Mouse (Mus musculus) gastrocnemius, postnatal 14 days (tissue): ENCODE measurements around the gene Radil. TPM values are rescaled to one million over a fixed set of nuclear protein-coding genes. Genes with fewer than 3 reads are reported as not detected.

Source experiments
- DNase-seq: peaks from one replicate; pipeline ENCODE4 v3.0.0; 2021; ENCODE audit warnings: mixed read lengths
- intact Hi-C: fragments of 180-260 bp; cut with DNase I; formaldehyde crosslinking; loops from one replicate; pipeline ENCODE4 v1.15.1; 2025; ENCODE audit warnings: low total_unique reads
- long read RNA-seq, 2 experiments: library from polyadenylated mRNA; stranded (forward); transcript quantifications; one replicate each; pipeline ENCODE4 v2.0.0; 2021
- total RNA-seq, 2 experiments: library from RNA; stranded (reverse); gene quantifications; 2 replicates each; pipeline ENCODE4 v1.2.3; 2021

The Radil gene
- total RNA-seq, result 1 to 10 TPM; 2.3 to 2.4 TPM
- long read RNA-seq, experiment 1, partial matches to known transcripts, result 0 of 2 reads
- long read RNA-seq, experiment 1, other reads (novel, unspliced or antisense), result 0 of 2 reads
- long read RNA-seq, experiment 2, transcript Radil-201 (15 exons, 3,700 nt), result major isoform, 5 of 7 reads
- long read RNA-seq, experiment 2, partial matches to known transcripts, result 2 of 7 reads
- long read RNA-seq, experiment 2, other reads (novel, unspliced or antisense), result 0 of 7 reads

DNA sequence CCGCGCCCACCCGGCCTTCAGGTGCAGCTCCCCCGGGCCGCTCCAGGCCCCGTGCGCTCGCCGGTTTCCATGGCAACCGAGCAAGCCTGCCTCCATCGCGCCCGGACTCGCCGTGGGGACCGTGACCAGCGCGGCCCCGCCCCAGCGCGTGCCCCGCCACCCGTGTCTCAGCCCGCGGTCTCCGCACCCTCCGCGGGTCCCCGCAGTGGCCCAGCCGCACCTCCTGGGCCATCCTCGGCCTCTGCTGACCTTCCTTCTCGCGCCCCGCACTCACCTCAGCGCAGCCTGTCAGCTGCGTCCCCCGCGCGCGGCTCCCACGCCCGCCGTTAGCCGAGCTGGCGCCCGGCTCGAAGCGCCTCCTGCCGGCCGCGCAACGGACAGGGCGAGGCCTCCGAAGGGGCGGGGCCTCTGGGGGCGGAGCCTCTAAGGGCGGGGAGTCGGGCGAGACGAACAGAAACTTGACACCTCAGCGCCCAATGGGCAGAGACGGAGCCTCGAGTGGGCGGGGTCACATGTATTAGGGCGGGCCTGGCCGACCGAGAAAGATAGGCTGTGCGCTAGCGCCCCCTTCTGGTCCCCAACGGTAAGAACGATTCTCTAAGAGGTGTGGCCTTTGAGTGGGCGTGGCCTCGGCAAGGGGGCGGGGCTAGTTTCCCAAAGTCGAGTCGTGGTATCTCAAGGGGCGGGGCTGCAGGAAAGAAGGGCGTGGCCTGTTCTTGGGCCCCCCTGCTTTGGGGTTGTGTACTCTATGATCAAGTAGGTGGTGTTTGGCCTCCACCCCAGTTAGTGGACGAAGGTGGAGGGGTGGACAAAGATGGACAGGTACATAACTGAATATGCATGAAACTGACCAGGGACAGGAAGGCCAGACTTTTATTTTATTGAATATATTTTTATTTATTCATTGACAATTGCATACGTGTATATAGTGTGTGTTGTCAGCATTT is at the start of gene Radil:
Gene Radil, minus strand, starts transcription at position 393 of the 947 bp plus-strand sequence.
- intact Hi-C loops, result no loop called here
- peak; percentile 98 for DNase-seq

DNA sequence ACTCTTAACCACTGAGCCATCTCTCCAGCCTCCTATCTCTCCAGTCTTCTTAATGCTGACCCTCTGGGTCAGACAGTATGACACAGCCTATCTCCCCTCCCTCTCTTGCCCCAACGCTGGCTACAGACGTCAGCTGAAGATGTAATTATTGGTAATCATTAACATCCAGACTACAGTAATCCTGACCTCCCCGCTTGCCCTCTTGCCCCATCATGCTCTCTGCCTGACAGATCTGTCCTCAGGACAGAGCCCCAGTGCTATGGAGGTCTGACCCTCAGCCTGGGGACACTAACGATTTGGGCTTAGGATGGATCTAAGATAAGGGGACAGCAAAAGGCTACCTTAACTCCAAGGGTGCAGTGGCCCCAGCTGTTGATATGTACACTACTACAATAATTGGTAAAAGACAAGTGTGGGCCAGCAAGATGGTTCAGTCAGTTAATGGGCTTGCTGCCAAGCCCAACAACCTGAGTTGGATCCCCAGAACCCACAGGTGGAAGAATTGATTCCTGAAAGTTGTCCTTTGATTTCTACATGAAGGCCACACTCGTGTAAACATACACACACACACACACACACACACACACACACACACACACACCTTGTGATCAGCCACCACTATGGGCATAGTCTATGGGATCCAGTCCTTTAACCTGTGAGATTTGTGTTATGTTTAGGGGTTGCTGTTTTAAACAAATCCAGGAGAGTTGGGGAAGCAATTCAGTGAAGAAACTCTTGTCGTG is 46.9 kb upstream of the Radil start:
- intact Hi-C loops, result no loop called here
- DNase-seq, result no peak

DNA sequence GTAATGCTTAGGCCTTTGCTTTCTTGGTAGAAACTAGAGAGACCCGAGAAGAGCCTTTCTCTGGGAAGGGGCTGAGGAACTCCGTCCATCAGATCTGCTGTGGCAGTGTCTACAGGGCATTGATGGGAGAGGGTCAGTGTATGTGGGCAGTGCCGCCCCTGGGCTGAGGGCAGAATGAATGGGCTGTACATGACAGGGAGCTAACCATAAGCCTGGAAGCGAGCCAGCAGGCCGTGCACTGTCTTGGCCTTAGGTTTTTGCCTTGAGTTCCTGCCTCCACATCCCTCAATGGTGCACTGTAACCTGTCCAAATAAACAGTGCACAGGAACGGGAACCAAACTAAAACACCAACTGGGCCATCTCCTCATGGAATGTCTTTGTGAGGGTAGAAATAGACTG is 45.8 kb upstream of the Radil start:
- DNase-seq, result no peak
- intact Hi-C loops, result no loop called here

DNA sequence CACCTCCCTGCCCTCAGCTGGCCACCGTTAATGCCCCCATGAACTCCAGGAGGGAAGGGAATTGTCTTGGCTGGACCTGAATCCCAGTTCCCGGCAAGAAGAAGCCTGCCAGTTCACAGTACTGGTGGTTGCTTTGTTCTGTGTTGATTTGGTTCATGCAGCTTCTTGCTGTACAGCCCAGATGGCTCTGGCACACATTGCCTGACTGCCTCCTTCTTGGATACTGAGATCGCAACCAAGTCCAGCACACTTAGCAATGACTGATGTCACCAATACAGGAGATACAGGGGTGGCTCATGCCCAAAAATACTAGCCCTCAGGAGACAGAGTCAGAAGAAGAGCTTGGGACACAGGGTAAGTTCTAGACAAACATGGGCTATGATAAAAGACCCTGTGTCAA is 44.8 kb upstream of the Radil start:
- DNase-seq, result no peak
- intact Hi-C loops, result no loop called here

DNA sequence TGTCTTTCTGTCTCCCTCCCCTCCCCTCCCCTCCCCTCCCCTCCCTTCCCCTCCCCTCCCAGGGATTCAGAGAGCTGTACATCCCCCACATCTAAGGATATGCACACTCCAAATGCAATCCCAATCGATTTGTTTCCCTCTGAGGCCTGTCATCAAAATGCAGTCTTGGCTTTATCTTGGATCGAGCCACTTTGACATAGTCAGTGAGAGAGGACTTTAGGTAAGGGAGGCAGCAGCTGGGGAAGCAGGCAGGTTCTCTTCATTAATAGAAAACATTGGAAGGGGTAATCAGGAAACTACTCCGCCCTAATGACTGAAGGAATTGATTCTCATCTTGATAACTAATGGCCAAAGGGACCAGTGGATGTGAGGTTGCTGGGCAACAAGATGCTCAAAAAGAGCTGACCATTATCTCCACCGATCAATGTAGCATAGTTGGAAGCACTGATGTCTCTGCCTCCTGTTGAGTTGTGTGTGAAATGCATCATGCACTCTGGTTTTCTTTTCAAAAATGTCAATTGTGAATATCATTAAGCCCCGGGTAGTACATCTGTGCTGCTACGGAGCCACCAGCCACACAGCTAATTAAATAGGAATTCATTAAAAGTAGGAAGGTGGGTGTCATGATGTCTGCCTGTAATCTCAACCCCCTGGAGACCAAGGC is 40.2 kb upstream of the Radil start:
- no peak for DNase-seq
- intact Hi-C loops, result no loop called here

DNA sequence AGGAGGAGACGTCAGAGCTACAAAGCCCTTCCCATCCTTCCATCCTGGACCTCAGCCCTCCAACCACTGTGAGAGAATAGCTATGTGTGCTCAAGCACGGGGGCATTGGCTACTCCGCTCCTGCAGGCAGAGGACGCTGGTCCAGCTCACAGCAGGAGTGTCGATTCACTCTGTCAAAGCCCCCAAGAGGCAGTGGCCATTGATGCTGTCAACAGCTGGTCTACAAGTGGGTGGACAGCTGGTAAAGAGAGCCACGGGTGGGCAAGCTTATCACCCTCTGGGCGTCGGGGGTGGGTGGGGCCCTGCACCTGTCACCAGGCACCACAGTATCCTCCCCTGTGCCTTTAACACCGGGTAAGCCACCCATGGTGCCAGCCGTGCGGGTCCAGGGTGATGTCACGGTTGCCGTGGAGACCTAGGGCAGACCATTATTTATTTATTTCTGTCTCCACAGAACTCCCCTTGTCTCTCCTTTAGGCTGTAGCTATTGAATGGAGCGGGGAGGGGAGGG is 32.8 kb upstream of the Radil start:
- intact Hi-C loops, result loop anchor here (5.0 kb wide), 1 partner anchor 134 kb away; no protein-coding TSS in a partner anchor
- peak; percentile 10 for DNase-seq

DNA sequence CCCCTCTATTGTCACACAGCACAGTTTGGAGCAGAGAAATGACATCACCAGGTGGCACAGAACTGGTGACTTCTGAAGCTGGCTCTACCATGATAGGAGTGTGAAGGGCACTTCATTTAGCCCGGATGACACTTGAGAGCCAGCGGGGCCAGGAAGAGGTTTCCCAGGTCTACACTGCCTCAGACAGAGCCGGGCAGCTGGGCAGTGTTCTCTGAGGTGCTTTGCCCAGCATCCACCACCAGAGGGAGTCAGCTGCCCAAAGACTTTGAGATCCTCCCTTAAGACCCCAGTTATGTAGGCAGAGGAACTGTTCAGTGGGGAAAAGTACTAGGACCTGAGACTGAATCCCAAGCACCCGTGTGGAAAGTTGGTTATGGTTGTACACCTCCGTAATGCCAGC is 30.6 kb upstream of the Radil start:
- peak; percentile 43 for DNase-seq
- intact Hi-C loops, result loop anchor here (5.0 kb wide), 1 partner anchor 136 kb away; no protein-coding TSS in a partner anchor

DNA sequence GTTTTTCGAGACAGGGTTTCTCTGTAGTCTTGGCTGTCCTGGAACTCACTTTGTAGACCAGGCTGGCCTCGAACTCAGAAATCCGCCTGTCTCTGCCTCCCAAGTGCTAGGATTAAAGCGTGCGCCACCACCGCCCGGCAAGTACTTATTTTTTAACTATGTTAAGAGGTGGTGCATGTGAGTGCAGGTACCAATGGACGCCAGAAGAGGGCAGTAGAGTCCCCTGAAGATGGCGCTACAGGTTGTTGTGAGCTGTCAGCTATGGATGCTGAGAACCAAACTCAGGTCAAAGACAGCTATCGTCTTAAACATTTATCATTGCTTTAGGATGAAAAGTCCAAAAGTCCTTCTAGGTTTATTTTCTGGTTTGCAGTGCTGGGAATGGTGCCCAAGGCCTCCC is 27.3 kb upstream of the Radil start:
- DNase-seq, result no peak
- intact Hi-C loops, result loop anchor here (5.0 kb wide), 1 partner anchor 39 kb away; no protein-coding TSS in a partner anchor

DNA sequence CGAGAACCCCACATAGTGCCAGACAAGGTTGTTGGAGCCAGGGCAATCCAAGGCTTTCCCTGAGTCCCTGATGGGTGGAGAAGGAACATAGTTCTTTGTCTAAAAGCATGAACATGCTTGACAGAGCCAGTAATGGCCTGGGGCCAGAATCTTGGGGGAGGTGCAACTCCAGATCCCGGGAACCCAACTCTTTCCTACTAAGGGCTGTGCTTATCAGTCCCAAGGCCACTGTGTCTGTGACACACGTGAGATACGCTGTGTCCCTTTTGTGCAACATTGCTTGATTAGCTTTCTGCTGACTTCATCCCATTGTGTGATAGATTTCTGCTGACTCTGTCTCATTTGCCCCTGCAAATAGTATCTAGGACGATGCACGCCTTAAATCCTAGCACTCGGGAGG is 25.9 kb upstream of the Radil start:
- intact Hi-C loops, result loop anchor here (5.0 kb wide), 1 partner anchor 40 kb away; no protein-coding TSS in a partner anchor
- peak; percentile 28 for DNase-seq

DNA sequence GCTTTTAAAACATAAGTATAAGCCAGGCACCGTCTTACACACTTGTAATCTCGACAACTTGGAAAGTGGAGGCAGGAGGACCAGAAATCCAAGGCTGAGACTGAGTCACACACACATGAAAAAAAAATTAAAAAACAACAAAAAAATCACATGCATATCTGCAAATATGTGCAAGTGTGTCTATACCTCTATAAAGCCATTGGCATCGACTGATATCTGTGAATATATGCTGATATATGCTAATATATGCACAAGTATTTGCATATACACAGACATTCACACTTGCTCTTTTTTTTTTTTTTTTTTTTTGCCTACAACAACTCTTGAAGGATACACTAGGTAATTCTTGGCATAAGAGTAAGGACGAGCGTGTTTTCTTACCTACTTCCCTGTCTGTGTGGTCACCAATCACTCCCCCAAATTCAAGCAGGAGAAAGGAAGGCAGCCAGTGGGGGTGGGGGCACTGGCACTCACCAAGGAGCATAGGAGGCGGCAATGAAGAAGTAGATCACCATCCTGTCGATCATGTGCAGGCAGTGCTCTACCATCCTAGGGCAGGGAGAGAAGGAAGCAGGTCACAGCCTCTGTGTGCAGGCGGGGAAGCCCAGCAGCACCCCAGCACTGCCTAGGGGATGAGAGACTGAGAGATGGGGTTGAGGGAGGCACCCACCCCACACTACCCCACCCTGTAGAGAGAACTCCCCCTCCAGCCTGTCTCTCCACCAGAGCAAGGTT is 23.6 kb upstream of the Radil start:
- no peak for DNase-seq
- intact Hi-C loops, result loop anchor here (5.0 kb wide), 1 partner anchor 43 kb away; no protein-coding TSS in a partner anchor

DNA sequence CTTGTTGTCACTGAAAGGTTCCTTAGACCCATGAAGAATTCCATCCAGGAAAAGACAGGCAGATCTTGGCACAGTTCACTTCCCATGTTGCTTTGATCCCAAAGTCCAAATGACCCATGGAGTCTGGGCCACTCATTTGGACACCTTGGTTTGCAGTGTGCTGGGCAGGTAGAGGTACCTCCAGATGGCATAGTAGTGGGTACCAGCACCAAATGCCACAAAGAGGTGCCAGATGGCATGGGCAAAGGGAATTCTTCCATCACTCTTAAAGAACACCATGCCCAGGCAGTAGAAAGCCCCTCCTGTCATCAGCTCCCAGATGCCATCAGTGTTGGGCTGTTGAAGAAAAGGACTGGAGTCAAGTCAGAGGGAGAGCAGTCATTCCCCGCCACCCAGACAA is 13.7 kb upstream of the Radil start:
- intact Hi-C loops, result loop anchor here (5.0 kb wide), 1 partner anchor 153 kb away; no protein-coding TSS in a partner anchor
- no peak for DNase-seq

DNA sequence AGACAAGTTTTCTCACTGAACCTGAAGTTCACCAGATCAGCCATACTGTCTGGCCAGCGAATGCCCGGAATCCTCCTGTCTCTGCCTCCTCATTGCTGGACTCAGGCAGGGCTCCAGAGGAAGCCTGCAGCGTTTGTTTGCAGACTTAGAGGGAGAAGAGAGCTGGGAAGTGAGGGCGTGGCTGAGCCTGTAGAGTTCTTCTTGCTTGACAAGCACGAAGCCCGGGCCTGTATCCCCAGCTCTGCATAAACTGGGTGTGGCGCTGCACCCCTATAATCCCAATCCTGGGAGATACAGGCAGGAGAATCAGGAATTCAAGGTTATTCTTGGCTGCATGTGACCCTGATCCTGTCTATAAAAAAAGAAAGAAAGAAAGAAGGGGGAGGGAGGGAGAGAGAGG is 9.4 kb upstream of the Radil start:
- DNase-seq, result no peak
- intact Hi-C loops, result loop anchor here (5.0 kb wide), 1 partner anchor 157 kb away; no protein-coding TSS in a partner anchor

DNA sequence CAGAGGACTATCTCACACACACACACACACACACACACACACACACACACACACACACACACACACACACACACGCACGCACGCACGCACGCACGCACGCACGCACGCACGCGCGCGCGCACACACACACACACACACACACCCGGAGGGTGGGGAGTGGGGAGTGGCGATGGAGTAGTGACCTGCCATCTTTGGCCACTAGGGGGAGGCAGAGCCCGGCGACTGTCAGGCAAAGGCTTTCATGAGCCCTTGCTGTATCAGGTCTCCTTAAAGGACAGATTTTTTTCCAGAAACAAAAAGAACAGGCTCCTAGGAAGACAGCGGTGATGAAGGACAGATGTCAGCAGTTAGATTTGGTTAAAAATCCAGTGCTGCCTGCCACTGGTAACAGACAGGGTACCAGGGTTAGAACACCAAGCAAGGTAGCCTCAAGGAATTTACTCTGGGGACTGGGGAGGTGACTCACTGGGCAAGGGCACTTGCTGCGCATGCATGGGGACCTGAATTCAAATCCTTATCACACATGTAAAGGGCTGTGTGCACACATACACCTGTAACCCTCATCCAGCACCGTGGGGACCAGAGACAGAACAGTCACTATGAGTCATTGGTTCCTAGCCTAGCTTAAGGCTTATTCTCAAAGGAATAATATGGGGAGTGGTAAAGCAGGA is 6.6 kb upstream of the Radil start:
- intact Hi-C loops, result no loop called here
- peak; percentile 84 for DNase-seq

DNA sequence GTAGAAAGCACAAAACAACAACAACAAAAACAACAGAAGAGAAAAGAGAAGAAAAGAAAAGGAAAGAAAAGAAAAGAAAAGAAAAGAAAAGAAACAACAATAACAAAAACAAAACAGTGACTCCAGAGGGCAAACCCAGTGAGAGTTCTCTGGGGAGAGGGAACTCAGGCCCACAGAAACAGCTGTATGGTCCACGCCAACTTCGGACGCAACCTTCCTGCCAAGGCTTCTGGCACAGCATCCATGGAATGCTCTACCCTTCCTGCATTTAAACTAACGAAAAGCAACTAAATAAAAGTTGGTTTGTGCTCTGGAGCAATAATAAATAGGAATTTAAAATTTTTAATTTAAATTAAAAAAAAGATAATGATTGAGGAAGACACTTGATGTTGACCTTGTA is 5.8 kb upstream of the Radil start:
- intact Hi-C loops, result no loop called here
- DNase-seq, result no peak

DNA sequence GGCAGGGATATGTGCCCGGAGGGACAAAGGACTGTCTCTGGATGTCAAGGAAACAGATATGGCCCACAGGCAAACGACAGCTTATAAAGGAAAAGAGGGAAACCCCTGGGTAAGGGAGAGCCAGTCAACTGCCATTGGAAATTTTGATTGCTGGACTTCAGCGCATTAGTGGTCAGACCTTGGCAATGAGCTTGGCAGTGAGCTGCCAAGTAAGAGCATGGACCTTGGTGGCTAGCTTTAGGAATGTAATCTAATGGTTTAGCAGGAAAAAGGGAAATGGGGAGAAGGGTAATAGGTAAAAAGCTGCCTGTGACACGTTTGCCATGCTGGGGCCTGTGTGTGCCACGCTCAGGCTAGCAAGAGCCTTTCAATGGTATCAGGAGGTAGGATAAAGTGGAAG is 5.0 kb upstream of the Radil start:
- intact Hi-C loops, result no loop called here
- no peak for DNase-seq

DNA sequence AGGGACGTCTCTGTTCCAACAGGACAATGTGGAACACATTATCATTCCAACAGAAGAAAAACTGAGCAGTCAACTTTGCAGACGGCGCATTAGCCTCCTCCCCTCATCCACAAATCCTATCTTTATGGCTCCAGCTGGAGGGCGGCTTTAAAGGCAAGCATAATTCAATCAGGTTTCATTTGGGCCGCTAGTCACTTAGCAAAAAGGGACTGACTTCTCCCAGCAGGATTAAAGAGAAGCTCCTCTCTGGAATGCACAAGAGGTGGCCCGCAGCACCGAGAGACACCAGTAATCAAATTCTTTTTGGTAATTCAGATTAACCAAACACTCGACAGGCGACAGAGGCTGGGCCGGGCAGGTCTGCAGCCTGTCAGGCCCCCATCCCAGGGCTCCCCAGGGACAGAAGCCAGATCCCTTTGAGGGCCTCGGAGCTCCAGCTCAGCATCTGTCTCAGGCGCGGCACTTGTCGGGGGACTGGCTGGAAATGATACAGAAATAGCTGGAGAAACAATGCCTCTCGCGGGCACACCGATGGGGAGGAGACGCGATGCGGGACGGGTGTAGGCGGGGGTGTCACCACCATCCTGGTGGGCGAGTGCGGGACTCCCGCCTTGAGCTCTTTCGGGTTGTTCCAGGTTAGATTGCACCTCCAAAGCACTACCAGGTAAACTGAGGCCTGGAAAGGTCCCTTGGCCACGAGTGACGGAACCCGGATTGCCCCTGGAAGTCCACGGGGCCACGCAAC is 765 bp downstream of the Radil start:
- intact Hi-C loops, result loop anchor here (5.0 kb wide), 1 partner anchor 43 kb away; no protein-coding TSS in a partner anchor

DNA sequence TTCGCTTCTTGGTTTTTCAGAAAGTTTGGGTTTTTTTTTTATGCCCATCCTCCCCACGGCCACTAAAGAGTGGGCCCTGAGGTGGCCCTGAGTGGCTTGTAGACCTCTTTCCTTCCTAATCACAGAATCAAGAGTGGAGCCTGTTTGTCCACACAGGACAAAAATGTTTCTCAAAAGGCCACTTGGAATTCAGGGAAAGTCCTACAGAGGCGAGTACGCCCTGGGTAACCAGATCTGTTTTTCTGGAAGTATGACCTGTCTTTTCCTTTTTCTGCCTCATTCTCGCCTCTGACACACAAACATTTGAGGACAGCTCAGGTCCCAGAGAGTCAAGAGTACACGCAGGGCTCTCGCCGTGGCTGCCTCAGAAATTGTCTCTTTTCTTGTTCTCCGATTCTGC is 1.5 kb downstream of the Radil start:
- intact Hi-C loops, result loop anchor here (5.0 kb wide), 1 partner anchor 42 kb away; no protein-coding TSS in a partner anchor
- DNase-seq, result no peak

More for the DNA sequence above, 765 bp downstream of the Radil start:
- DNase-seq, result peak; percentile 41
